Mouse (Mus musculus) right cerebral cortex, postnatal 10 days (tissue): ENCODE data around the gene Slc17a5.
A peak's percentile ranks its signal among the peaks of the same experiment; 100 is the strongest.

ENCODE experiments used
- DNase-seq, 2 experiments: peaks; one replicate each; pipeline ENCODE4 v3.0.0; 2021; ENCODE audit warnings: low spot score in 2 of 2

Slc17a5 gene

DNA sequence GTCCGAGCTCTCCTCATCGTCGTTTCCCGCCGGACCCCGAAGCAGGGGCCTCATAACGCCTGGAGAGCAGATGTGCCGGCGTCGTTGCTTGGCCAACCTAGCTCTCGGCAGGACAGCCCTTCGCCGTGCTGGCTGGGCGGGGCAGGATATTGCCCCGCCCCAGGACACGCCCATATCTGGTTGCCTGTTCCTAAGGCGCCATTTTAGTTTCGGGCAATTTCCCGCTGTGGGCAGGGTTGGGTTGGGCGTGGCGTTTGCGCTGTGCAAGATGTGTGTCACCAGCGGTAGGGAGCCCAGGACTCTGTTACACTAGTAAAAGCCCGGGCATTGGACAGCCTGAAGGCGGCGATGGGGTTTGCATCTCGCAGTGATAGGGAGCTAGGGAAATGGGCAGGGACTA is at the start of gene Slc17a5:
Gene Slc17a5 (minus strand): TSS at position 128 of the 400 bp plus-strand sequence.
- peak; percentile 95 for DNase-seq

GRCm38 (mm10) chr9:78633976-78634375 is 46.1 kb upstream of the Slc17a5 start:
- DNase-seq, result no peak

- no peak for DNase-seq
These were observed 44.1 kb upstream of the Slc17a5 start for GRCm38 (mm10) chr9:78631755-78632434.

DNA sequence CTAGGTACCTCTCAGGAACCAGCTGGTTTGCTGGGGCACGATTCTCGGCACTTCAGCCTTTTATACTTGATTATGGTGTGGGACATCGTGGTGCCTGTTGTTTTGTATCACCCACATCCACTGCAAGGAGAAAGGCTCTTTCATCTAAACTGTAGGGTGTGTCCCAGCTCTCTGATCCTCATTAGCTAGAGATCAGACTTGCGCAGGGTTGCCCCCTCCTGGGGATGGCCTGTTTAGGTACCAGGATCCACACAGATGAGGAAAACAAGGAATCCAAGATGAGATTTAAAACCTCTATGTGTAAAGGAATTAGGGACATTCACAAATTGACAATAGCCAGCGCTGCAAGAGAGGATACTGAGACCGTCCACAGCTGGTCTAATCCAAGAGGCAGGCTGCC is 42.1 kb upstream of the Slc17a5 start:
- DNase-seq, result no peak

DNA sequence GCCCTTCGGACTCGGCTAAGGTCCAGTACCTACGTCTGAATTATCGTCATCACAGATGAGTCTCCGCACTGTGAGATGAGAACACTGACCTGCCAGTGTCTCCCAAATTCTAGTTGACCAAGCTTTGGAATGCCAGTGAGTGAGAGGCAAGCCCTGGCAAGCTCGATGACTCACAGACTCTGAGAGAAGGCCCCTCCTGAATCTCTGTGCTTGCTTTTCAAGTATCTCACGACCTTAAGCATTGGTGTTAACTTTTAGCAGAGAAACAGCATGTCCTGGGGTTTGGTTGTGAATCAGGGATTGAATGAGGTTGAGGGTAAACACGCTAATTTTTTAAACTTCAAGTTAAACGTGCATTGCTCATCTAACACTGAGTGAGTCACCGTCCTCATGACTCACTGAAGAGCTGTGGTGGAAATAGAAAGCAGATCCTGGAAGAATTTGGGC is 35.5 kb upstream of the Slc17a5 start:
- DNase-seq, result no peak

DNA sequence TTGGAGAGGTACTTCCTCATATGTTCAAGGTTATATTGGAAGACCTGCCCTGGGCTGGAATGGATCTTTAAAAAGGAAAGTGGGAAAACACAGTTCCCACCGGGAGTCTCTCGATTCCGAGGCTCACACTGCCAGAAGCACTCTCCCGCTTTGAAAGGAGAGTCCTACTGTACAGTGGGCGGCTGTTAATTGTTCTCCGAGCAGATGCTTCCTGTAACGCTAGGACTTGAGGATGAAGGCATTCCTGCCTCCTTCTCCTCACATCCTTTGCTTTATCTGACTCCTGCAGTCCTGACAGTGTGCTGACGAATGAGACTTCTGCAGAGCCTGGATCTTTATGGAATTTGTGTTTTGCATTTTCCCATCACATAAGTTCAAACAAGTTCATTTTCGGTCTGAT is 31.4 kb upstream of the Slc17a5 start:
- no peak for DNase-seq

DNA sequence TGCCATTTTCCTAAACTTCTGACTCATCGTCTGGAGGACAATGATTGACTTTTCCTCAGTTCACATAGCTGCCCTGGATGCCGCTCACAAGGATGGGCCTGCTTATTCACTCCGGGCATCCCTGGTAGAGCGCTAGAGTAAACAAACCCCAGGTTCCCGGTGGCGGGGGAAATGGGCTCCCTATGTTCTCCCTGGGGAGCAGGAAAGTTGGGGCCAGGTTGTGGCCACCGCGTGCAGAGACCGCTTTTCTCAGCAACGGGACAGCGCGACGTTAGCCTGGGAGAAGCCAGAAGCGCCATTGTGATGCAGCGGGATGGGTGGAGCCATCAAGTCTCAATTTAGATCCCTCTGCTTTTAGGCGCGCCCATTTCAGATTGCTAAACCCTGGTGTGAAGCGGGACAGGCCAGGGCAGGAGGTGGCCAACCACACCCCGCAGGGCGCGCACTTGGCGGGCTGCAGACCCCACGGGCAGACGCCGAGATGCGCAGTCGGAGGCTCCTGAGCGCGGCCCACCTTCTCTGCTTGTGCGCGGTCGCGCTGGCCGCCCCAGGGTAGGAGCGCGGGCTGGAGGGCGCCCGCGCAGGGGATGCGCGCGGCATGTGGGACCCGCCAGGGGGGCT is 27.7 kb upstream of the Slc17a5 start, which contains the start of gene Cd109:
Gene Cd109 (plus strand): TSS at position 146 of the 621 bp plus-strand sequence.
- peak in 1 of 2 experiments; percentile 26 for DNase-seq

DNA sequence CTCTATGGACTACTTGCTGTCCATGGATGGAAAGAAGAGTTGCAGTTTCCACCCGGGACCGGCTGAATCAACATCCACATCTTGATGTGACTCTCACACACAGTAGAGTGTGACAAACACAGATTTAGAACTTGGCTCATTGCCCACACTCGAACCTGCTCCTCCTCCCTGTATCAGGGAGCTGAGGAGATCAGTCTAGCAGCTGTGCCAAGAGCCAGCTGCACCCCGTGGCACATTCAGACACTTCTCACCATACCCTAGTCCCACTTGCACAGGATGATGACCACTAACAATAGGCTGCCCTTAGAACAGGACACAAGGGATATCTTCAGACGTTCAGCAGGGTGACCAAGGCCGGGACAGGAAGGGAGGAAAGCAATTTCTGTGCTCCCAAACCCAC is 26.4 kb upstream of the Slc17a5 start:
- peak; percentile 27 to 40 for DNase-seq

GRCm38 (mm10) chr9:78601046-78601730 is 13.3 kb upstream of the Slc17a5 start:
- peak in 1 of 2 experiments; percentile 45 for DNase-seq

GRCm38 (mm10) chr9:78599927-78600326 is 12.1 kb upstream of the Slc17a5 start:
- no peak for DNase-seq

GRCm38 (mm10) chr9:78596834-78597233 is 9.0 kb upstream of the Slc17a5 start:
- peak; percentile 58 to 71 for DNase-seq

GRCm38 (mm10) chr9:78595769-78596555 is 8.1 kb upstream of the Slc17a5 start:
- no peak for DNase-seq

DNA sequence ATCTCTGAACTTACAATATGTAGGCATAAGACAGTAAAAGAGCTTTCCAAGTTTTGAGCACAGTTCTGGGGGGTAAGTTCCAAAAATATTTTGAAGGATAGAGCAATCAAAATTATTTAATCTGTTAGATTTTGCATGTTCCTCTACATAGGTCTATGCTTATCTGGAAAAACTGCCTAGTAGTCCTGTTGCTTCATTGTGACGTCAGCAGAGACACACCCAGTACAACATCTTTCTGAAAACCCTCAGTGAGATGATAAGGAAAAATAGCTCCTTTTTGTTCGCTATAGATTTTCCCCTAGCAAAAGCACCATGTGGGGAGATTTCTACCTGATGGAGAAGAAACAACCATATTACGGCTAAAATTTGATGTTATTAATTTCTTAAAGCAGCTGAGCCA is 7.4 kb upstream of the Slc17a5 start:
- no peak for DNase-seq

- DNase-seq, result no peak
These were observed 2.6 kb upstream of the Slc17a5 start for GRCm38 (mm10) chr9:78590471-78590870.

GRCm38 (mm10) chr9:78588411-78589033 is 681 bp upstream of the Slc17a5 start:
- DNase-seq, result peak; percentile 33 to 44

DNA sequence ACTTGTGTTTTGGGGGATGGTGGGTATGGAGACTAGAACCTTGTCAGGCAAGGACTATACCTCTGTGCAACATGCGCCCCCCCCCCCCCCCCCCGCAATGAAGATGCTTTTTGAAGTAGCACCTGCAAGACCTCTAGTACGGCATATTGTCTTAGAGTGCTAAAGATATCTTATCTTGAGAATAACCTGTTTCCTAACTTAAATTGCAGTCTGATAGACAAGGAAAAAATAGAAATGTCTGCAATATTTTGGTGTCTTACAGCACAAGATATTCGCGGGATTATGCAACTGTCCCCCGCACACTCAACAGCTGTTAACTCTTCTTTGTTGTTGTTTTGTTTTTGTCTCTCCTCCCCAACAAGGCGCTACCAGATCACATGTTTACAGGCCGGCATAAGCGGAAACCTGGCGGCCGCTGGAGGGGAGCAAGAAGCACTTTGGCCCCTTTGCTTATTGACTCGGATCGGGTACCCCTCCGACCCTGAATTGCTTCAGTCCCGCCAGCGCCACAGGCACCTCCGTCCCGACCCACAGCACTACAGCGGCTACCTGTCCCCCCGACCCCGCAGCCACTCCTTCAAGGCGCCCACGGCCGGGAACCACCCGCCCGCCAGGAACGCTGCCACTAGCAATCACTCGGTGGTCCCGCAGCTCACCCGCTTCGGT is 490 bp downstream of the Slc17a5 start:
- DNase-seq, result no peak

DNA sequence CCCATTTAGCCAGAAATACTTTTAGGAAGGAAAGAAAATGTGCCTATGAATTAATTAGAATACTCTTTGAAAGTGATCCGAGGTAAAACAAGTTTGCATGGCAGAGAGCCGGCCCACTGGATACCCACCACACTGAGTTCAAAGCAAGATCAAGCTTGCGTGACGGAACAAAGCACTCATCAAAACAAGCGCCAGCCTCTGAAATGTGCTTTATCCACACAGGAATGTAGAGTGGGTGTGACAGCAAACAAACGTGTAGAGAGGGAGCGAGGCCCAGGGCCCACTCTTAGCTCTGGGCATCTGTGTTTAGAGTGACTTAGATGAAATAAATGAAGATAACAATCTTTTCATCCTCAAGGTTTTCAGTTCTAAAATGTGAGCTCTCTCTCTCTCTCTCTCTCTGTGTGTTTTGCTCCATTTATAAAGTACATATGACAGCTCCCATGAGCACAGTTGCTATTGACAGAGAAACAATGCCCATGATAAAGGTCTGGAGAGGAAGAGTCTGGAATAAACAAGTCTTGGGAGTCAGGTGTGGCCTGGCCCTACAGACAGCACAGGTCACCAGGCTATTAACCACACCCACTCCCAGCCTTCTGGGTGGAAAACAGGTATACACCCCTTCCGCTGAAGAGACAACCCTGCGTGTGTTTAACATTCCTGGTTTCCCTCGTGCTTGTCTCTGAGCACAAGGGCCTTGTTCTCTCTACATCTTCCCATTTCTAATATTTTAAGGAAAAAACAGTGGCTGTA is 8.0 kb downstream of the Slc17a5 start:
- peak in 1 of 2 experiments; percentile 8 for DNase-seq

GRCm38 (mm10) chr9:78578824-78579223 is 9.0 kb downstream of the Slc17a5 start:
- no peak for DNase-seq

- DNase-seq, result no peak
These were observed 11.4 kb downstream of the Slc17a5 start for GRCm38 (mm10) chr9:78576466-78576865.

- DNase-seq, result no peak
These were observed 17.9 kb downstream of the Slc17a5 start for GRCm38 (mm10) chr9:78569934-78570333.
